Mouse (Mus musculus): Measurements from ENCODE around the gene S100a4. TPM values are rescaled to one million over a fixed set of nuclear protein-coding genes. Genes with fewer than 3 reads are reported as not detected.
A peak's percentile ranks its signal among the peaks of the same experiment; 100 is the strongest.

The S100a4 gene
- polyA plus RNA-seq, 1 experiment from 2014 or later = 0.65 TPM

GRCm38 (mm10) chr3:90629298-90629697, 25.7 kb downstream of the S100a4 start:
- Histone ChIP-seq H3K27me3 (no peaks in the 10 kb centered on the region), H3K4me2 (replicated peaks) (no peak overlapping the region), H3K36me3 (no peaks in the 10 kb centered on the region), H3K27ac (replicated peaks) (no peak overlapping the region), H3K9ac (replicated peaks) (no peak overlapping the region), H3K9me3 (no peaks in the 10 kb centered on the region), H3K4me1 (peaks cover 3% of the 10 kb centered on the region; the same call in 1 of the 2 replicates), H3K4me3 (no peak overlapping the region)
- no peak for ATAC-seq (replicated peaks)
- WGBS = 73% methylated on average over 2 of the region's 2 CpGs

- Histone ChIP-seq H3K9me3 (no peaks in the 10 kb centered on the region), H3K27me3 (no peaks in the 10 kb centered on the region), H3K27ac (replicated peaks) (no peak overlapping the region), H3K9ac (replicated peaks) (no peak overlapping the region), H3K4me3 (no peak overlapping the region), H3K4me2 (replicated peaks) (no peak overlapping the region), H3K36me3 (no peaks in the 10 kb centered on the region), H3K4me1 (no peaks in the 10 kb centered on the region)
- ATAC-seq (replicated peaks) = no peak
- 88% methylated on average over 2 of the region's 2 CpGs for WGBS
Observed at GRCm38 (mm10) chr3:90631984-90632383, 28.4 kb downstream of the S100a4 start.

GRCm38 (mm10) chr3:90638511-90639275, 35.1 kb downstream of the S100a4 start:
- Histone ChIP-seq H3K4me2 (replicated peaks) (no peak overlapping the region), H3K9me3 (no peaks in the 10 kb centered on the region), H3K27ac (replicated peaks) (no peak overlapping the region), H3K4me1 (no peaks in the 10 kb centered on the region), H3K4me3 (no peak overlapping the region), H3K27me3 (no peaks in the 10 kb centered on the region), H3K9ac (replicated peaks) (no peak overlapping the region), H3K36me3 (no peaks in the 10 kb centered on the region)
- no peak for ATAC-seq (replicated peaks)
- 68% methylated on average over 1 of the region's 1 CpGs for WGBS

- Histone ChIP-seq H3K27ac (replicated peaks) (no peak overlapping the region), H3K4me2 (replicated peaks) (no peak overlapping the region), H3K36me3 (no peaks in the 10 kb centered on the region), H3K9ac (replicated peaks) (no peak overlapping the region), H3K4me1 (no peaks in the 10 kb centered on the region), H3K27me3 (no peaks in the 10 kb centered on the region), H3K4me3 (no peak overlapping the region), H3K9me3 (no peaks in the 10 kb centered on the region)
- no peak for ATAC-seq (replicated peaks)
- 60% methylated on average over 7 of the region's 7 CpGs for WGBS
Observed at GRCm38 (mm10) chr3:90639511-90640154, 36.1 kb downstream of the S100a4 start.

GRCm38 (mm10) chr3:90640981-90641380, 37.4 kb downstream of the S100a4 start:
- Histone ChIP-seq H3K36me3 (no peaks in the 10 kb centered on the region), H3K4me1 (no peaks in the 10 kb centered on the region), H3K27ac (replicated peaks) (no peak overlapping the region), H3K4me3 (no peak overlapping the region), H3K9ac (replicated peaks) (no peak overlapping the region), H3K9me3 (no peaks in the 10 kb centered on the region), H3K27me3 (no peaks in the 10 kb centered on the region), H3K4me2 (replicated peaks) (no peak overlapping the region)
- 88% methylated on average over 7 of the region's 7 CpGs for WGBS
- ATAC-seq (replicated peaks) = no peak

GRCm38 (mm10) chr3:90644220-90644619, 40.6 kb downstream of the S100a4 start:
- Histone ChIP-seq H3K4me1 (no peaks in the 10 kb centered on the region), H3K9me3 (no peaks in the 10 kb centered on the region), H3K4me2 (replicated peaks) (no peak overlapping the region), H3K27me3 (no peaks in the 10 kb centered on the region), H3K27ac (replicated peaks) (no peak overlapping the region), H3K9ac (replicated peaks) (no peak overlapping the region), H3K36me3 (no peaks in the 10 kb centered on the region), H3K4me3 (no peak overlapping the region)
- 52% methylated on average over 3 of the region's 3 CpGs for WGBS
- no peak for ATAC-seq (replicated peaks)

GRCm38 (mm10) chr3:90647291-90647690, 43.7 kb downstream of the S100a4 start:
- Histone ChIP-seq H3K4me1 (no peaks in the 10 kb centered on the region), H3K4me2 (replicated peaks) (no peak overlapping the region), H3K27ac (replicated peaks) (no peak overlapping the region), H3K4me3 (no peak overlapping the region), H3K9ac (replicated peaks) (no peak overlapping the region), H3K36me3 (no peaks in the 10 kb centered on the region), H3K27me3 (no peaks in the 10 kb centered on the region), H3K9me3 (no peaks in the 10 kb centered on the region)
- WGBS = 82% methylated on average over 1 of the region's 1 CpGs
- ATAC-seq (replicated peaks) = no peak

GRCm38 (mm10) chr3:90648981-90649380, 45.4 kb downstream of the S100a4 start:
- ATAC-seq (replicated peaks) = no peak
- Histone ChIP-seq H3K9me3 (no peaks in the 10 kb centered on the region), H3K27ac (replicated peaks) (no peak overlapping the region), H3K36me3 (no peaks in the 10 kb centered on the region), H3K4me3 (no peak overlapping the region), H3K4me1 (no peaks in the 10 kb centered on the region), H3K9ac (replicated peaks) (no peak overlapping the region), H3K27me3 (no peaks in the 10 kb centered on the region), H3K4me2 (replicated peaks) (no peak overlapping the region)

GRCm38 (mm10) chr3:90649832-90650231, 46.3 kb downstream of the S100a4 start:
- Histone ChIP-seq H3K9ac (replicated peaks) (no peak overlapping the region), H3K27me3 (no peaks in the 10 kb centered on the region)
- WGBS = 88% methylated on average over 2 of the region's 2 CpGs

GRCm38 (mm10) chr3:90652878-90653508, 49.4 kb downstream of the S100a4 start:
- 37% methylated on average over 5 of the region's 5 CpGs for WGBS
- no peaks in the 10 kb centered on the region for H3K4me1 ChIP-seq
- no peaks in the 10 kb centered on the region for H3K9me3 ChIP-seq
- peak; percentile 87 for ATAC-seq (replicated peaks)
- H3K27ac ChIP-seq (replicated peaks) = no peak overlapping the region
- no peaks in the 10 kb centered on the region for H3K36me3 ChIP-seq
- H3K4me3 ChIP-seq = no peak overlapping the region
- H3K27me3 ChIP-seq = no peaks in the 10 kb centered on the region
- H3K9ac ChIP-seq (replicated peaks) = no peak overlapping the region
- H3K4me2 ChIP-seq (replicated peaks) = no peak overlapping the region

More at GRCm38 (mm10) chr3:90649832-90650231, 46.3 kb downstream of the S100a4 start:
- Histone ChIP-seq H3K4me3 (no peak overlapping the region), H3K9me3 (no peaks in the 10 kb centered on the region), H3K36me3 (no peaks in the 10 kb centered on the region), H3K27ac (replicated peaks) (no peak overlapping the region), H3K4me1 (no peaks in the 10 kb centered on the region), H3K4me2 (replicated peaks) (no peak overlapping the region)
- no peak for ATAC-seq (replicated peaks)

- H3K27me3 ChIP-seq = no peaks in the 10 kb centered on the region
- H3K36me3 ChIP-seq = no peaks in the 10 kb centered on the region
- H3K4me1 ChIP-seq = no peaks in the 10 kb centered on the region
- H3K27ac ChIP-seq (replicated peaks) = no peak within 1 kb of the TSS
- H3K9me3 ChIP-seq = no peaks in the 10 kb centered on the region
- H3K4me3 ChIP-seq = no peak within 1 kb of the TSS
- H3K4me2 ChIP-seq (replicated peaks) = no peak within 1 kb of the TSS
- no peak for ATAC-seq (replicated peaks)
- H3K9ac ChIP-seq (replicated peaks) = no peak within 1 kb of the TSS
Observed at GRCm38 (mm10) chr3:90653717-90654116, 50.1 kb downstream of the S100a4 start, which contains the start of gene S100a7a. Gene S100a7a, plus strand, starts transcription at chr3:90654017.
